Mouse (Mus musculus): ENCODE results near the gene Ppp5c.

The Ppp5c gene

GRCm38 (mm10) chr7:17058071-17058689, 30.5 kb upstream of the Ppp5c start:
- H3K36me3 ChIP-seq (ENCODE audit: control insufficient read depth, insufficient read depth, low read length, poor library complexity, severe bottlenecking) = no peaks in the 10 kb centered on the region
- peak; percentile 69 for DNase-seq (ENCODE audit: low read depth, low spot score)
- no peaks in the 10 kb centered on the region for H3K27me3 ChIP-seq (ENCODE audit: control insufficient read depth, insufficient read depth, low read length, poor library complexity, severe bottlenecking)

GRCm38 (mm10) chr7:17056601-17057523, 29.1 kb upstream of the Ppp5c start:
- no peaks in the 10 kb centered on the region for H3K27me3 ChIP-seq (ENCODE audit: control insufficient read depth, insufficient read depth, low read length, poor library complexity, severe bottlenecking)
- H3K36me3 ChIP-seq (ENCODE audit: control insufficient read depth, insufficient read depth, low read length, poor library complexity, severe bottlenecking) = no peaks in the 10 kb centered on the region
- no peak for DNase-seq (ENCODE audit: low read depth, low spot score)

GRCm38 (mm10) chr7:17056081-17056581, 28.4 kb upstream of the Ppp5c start:
- no peaks in the 10 kb centered on the region for H3K36me3 ChIP-seq (ENCODE audit: control insufficient read depth, insufficient read depth, low read length, poor library complexity, severe bottlenecking)
- DNase-seq (ENCODE audit: low read depth, low spot score) = peak; percentile 68
- no peaks in the 10 kb centered on the region for H3K27me3 ChIP-seq (ENCODE audit: control insufficient read depth, insufficient read depth, low read length, poor library complexity, severe bottlenecking)

- H3K36me3 ChIP-seq (ENCODE audit: control insufficient read depth, insufficient read depth, low read length, poor library complexity, severe bottlenecking) = no peaks in the 10 kb centered on the region
- DNase-seq (ENCODE audit: low read depth, low spot score) = no peak
- no peaks in the 10 kb centered on the region for H3K27me3 ChIP-seq (ENCODE audit: control insufficient read depth, insufficient read depth, low read length, poor library complexity, severe bottlenecking)
Observed at GRCm38 (mm10) chr7:17055287-17055946, 27.7 kb upstream of the Ppp5c start.

- H3K27me3 ChIP-seq (ENCODE audit: control insufficient read depth, insufficient read depth, low read length, poor library complexity, severe bottlenecking) = no peaks in the 10 kb centered on the region
- DNase-seq (ENCODE audit: low read depth, low spot score) = no peak
- H3K36me3 ChIP-seq (ENCODE audit: control insufficient read depth, insufficient read depth, low read length, poor library complexity, severe bottlenecking) = no peaks in the 10 kb centered on the region
Observed at GRCm38 (mm10) chr7:17054325-17054989, 26.7 kb upstream of the Ppp5c start.

GRCm38 (mm10) chr7:17050933-17051594, 23.3 kb upstream of the Ppp5c start:
- peak; percentile 79 for DNase-seq (ENCODE audit: low read depth, low spot score)
- no peaks in the 10 kb centered on the region for H3K36me3 ChIP-seq (ENCODE audit: control insufficient read depth, insufficient read depth, low read length, poor library complexity, severe bottlenecking)
- no peaks in the 10 kb centered on the region for H3K27me3 ChIP-seq (ENCODE audit: control insufficient read depth, insufficient read depth, low read length, poor library complexity, severe bottlenecking)

- Histone ChIP-seq H3K36me3 (ENCODE audit: control insufficient read depth, insufficient read depth, low read length, poor library complexity, severe bottlenecking) (no peaks in the 10 kb centered on the region), H3K27me3 (ENCODE audit: control insufficient read depth, insufficient read depth, low read length, poor library complexity, severe bottlenecking) (no peaks in the 10 kb centered on the region)
- no peak for DNase-seq (ENCODE audit: low read depth, low spot score)
Observed at GRCm38 (mm10) chr7:17050491-17050890, 22.8 kb upstream of the Ppp5c start.

- DNase-seq (ENCODE audit: low read depth, low spot score) = no peak
- no peaks in the 10 kb centered on the region for H3K36me3 ChIP-seq (ENCODE audit: control insufficient read depth, insufficient read depth, low read length, poor library complexity, severe bottlenecking)
- H3K27me3 ChIP-seq (ENCODE audit: control insufficient read depth, insufficient read depth, low read length, poor library complexity, severe bottlenecking) = no peaks in the 10 kb centered on the region
Observed at GRCm38 (mm10) chr7:17048431-17049190, 20.9 kb upstream of the Ppp5c start.

GRCm38 (mm10) chr7:17047041-17047682, 19.4 kb upstream of the Ppp5c start:
- no peak for DNase-seq (ENCODE audit: low read depth, low spot score)
- H3K27me3 ChIP-seq (ENCODE audit: control insufficient read depth, insufficient read depth, low read length, poor library complexity, severe bottlenecking) = no peaks in the 10 kb centered on the region
- H3K36me3 ChIP-seq (ENCODE audit: control insufficient read depth, insufficient read depth, low read length, poor library complexity, severe bottlenecking) = no peaks in the 10 kb centered on the region

- H3K36me3 ChIP-seq (ENCODE audit: control insufficient read depth, insufficient read depth, low read length, poor library complexity, severe bottlenecking) = no peaks in the 10 kb centered on the region
- no peak for DNase-seq (ENCODE audit: low read depth, low spot score)
- no peaks in the 10 kb centered on the region for H3K27me3 ChIP-seq (ENCODE audit: control insufficient read depth, insufficient read depth, low read length, poor library complexity, severe bottlenecking)
Observed at GRCm38 (mm10) chr7:17045743-17046142, 18.0 kb upstream of the Ppp5c start.

- Histone ChIP-seq H3K27me3 (ENCODE audit: control insufficient read depth, insufficient read depth, low read length, poor library complexity, severe bottlenecking) (no peaks in the 10 kb centered on the region), H3K36me3 (ENCODE audit: control insufficient read depth, insufficient read depth, low read length, poor library complexity, severe bottlenecking) (no peaks in the 10 kb centered on the region)
- no peak for DNase-seq (ENCODE audit: low read depth, low spot score)
Observed at GRCm38 (mm10) chr7:17039373-17039772, 11.6 kb upstream of the Ppp5c start.

- Histone ChIP-seq H3K36me3 (ENCODE audit: control insufficient read depth, insufficient read depth, low read length, poor library complexity, severe bottlenecking) (no peaks in the 10 kb centered on the region), H3K27me3 (ENCODE audit: control insufficient read depth, insufficient read depth, low read length, poor library complexity, severe bottlenecking) (no peaks in the 10 kb centered on the region)
- no peak for DNase-seq (ENCODE audit: low read depth, low spot score)
Observed at GRCm38 (mm10) chr7:17038018-17038695, 10.4 kb upstream of the Ppp5c start.

GRCm38 (mm10) chr7:17030239-17030638, 2.5 kb upstream of the Ppp5c start:
- Histone ChIP-seq H3K36me3 (ENCODE audit: control insufficient read depth, insufficient read depth, low read length, poor library complexity, severe bottlenecking) (no peaks in the 10 kb centered on the region), H3K27me3 (ENCODE audit: control insufficient read depth, insufficient read depth, low read length, poor library complexity, severe bottlenecking) (no peaks in the 10 kb centered on the region)
- DNase-seq (ENCODE audit: low read depth, low spot score) = no peak
